Mouse (Mus musculus) naive thymus-derived CD4-positive, alpha-beta T cell, adult 2 months (primary cell): ENCODE results near the gene Naxd.

Experiments used
- DNase-seq: peaks from one replicate; pipeline ENCODE4 v3.0.0-alpha.2; 2011; ENCODE audit warnings: low read depth

The Naxd gene

GRCm38 (mm10) chr8:11513247-11513646 lies 15.9 kb downstream of the Naxd start:
- no peak for DNase-seq

DNA sequence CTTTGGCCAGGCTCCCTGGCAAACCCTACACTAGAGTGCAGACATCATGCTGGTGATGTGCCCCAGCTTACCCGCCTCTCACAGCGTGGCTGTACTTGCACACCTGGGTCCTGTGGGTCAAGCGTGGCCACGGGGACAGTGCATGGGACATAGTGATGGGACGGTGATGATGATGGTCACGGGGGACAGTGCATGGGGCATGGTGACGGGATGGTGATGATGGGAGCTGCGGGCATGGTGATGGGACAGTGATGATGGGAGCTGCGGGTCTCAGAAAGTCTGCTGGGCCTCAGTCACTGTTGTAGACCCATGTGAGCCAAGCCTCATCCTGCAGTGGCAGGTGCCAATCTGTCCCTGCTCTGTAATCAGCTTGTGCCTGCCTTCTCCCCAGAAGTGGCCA lies 19.0 kb downstream of the Naxd start:
- no peak for DNase-seq

DNA sequence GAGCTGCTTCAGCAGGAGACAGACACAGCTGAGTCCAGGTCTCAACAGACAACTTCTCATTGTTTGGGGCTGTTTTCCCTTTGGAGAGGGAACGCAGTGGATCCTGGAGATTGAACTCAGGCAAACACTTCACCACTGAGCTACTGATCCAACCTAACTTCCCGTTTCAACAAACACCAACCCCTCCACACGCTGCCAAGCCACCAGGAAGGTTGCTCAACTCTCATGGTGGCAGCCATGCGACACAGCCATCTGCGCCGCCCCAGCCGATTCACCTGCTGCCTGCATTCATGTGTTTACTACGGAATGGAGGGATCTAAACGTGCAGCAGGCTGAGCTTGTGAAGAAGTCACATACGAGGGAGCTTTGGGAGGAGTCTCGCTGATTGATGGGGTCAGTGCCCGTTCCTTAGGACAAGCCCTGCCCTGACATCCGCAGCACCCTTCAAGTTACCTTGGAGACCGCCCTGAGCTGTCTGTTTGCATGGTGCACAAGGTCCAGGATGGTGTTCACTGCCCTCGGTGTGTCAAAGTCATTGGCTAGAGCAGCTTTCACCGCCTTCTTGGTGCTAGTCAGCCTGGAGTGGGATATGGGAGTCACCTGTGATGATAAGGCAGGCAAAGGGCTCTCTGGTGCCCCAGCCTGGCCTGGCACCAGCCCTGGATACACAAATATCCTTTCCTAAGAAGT lies 20.2 kb downstream of the Naxd start:
- DNase-seq = no peak

DNA sequence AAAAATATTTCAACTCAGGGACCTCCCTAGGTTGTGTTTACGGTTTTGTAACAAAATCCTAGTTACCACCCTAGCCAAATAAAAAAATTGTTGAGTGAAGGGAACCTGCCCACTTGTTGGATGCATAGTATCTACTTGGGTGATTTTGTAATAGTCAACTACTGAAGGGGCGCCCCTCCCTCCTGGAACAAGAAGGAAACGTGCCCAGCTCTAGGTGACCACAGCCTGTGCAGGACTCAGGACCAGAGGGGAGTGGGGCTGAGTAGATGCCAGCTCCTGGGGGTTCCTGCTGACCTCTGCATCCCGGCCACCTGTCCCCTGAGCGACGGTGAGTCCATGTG lies 20.7 kb downstream of the Naxd start:
- DNase-seq = no peak

- no peak for DNase-seq
Observed at GRCm38 (mm10) chr8:11518676-11519075, 21.4 kb downstream of the Naxd start.

DNA sequence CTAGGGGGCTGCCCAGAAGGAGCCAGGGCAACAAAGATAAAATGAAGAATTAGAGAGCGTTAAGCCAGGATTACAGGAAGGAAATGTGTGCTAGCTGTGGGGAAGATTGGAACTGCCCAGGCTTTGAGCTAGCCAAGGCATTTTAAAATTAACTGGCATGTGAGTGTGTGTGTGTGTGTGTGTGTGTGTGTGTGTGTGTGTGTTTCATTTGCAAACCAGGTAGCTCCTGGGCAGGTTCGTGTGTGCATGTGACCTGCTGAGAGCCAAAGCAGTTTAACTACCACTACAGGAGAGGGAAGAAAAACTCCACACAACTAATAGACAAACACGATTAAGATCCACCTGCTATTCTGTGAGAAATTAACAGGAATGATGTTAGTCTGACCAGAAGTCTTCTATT lies 26.0 kb downstream of the Naxd start:
- no peak for DNase-seq

GRCm38 (mm10) chr8:11530155-11530770 lies 33.0 kb downstream of the Naxd start:
- DNase-seq = no peak

DNA sequence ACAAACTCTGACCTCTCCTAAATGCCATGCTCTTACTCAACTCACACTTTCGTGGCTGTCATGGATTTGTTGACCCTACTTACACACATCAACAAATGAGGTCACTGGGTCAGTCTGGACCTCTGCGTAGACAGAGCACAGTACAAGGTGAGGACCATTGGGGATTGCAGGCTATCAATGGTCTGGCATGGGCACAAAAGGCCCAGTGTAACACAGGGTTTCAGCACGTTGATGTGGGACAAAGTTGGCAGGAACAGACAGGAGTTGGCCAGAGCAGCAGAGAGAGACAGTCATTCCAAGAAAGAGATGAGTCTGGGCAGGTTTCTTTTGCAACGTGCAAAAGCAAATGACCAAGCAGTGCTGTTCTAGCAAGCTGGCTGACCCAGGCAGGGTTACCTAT lies 33.5 kb downstream of the Naxd start:
- no peak for DNase-seq

DNA sequence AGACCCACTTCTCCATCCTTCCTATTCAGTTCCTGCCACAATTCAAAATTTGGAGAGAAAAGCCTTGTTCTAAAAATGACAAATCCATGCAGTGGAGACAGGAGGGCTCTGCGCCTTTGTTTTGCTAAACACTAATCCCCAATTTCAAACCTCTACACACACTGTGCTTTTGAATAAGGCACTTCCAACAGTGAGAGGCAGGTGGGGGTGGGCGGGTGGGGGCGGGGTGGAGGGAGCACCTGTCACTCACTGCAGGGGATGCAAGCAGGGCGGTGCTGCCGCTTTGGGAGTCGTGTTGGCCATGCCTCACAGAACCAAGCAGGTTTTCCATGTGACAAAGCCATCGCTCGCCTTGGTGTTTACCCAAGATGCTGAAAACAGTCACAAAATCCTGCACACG lies 37.2 kb downstream of the Naxd start:
- no peak for DNase-seq

DNA sequence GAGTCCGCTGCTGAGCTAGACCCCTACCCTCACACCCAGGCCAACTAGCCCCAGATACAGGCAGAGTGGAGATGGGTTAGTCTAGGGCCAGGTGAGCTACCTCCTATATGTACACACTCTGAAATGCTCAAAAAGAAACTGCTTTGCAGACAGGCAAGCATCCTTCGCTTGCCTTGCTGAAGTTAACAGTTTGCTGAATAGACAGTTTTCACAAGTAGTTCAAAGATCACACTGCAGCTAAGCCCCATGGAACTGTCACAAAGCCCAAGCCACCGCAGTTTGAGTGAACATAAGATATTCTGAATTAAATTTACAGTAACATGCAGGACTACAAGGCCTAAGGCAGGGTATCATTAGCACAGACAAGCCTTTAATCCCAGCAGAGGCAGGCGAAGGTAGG lies 41.7 kb downstream of the Naxd start:
- DNase-seq = no peak

- DNase-seq = no peak
Observed at GRCm38 (mm10) chr8:11540182-11540581, 42.9 kb downstream of the Naxd start.

- DNase-seq = no peak
Observed at GRCm38 (mm10) chr8:11542031-11542430, 44.7 kb downstream of the Naxd start.

GRCm38 (mm10) chr8:11542866-11543265 lies 45.6 kb downstream of the Naxd start:
- no peak for DNase-seq

GRCm38 (mm10) chr8:11544386-11544785 lies 47.1 kb downstream of the Naxd start:
- peak; percentile 83 for DNase-seq

DNA sequence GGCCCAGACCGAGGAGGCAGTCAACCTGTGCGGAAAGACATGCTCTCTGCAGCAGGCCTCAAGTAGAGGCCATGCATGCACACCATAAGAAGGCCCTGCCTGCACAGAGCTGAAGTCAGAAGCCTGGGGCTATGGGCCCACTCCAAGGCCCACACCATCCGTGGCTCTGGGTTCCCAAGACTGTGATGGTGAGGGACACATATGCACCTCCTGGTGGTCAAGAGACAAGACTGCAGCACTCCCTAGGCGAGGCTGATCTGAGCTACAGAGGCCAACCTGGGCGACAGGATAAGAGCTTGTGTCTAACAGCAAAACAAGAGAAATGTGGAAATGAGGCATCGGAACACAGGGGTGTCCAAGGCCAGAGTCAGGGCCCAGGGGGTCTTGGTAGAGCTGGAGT lies 49.8 kb downstream of the Naxd start:
- no peak for DNase-seq

DNA sequence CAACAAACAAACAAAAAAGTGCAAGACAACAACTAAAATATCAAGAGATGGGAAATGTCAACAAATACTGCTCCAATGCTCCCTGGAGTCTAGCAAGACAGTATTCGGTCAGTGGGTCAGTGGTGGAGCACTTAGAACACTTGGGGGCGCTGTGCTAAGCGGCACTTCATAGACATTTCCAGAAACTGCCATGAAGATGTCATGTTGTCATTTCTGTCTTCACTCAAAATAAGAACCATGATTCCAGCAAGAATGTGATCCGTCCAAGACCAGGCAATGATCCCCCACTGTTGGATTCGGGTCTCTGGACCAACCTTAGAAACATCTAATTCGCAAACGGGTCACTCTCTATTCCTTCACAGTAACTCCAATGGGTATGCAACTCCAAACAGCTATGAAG lies 52.4 kb downstream of the Naxd start:
- DNase-seq = peak; percentile 70

GRCm38 (mm10) chr8:11550281-11550948 lies 53.1 kb downstream of the Naxd start, which contains the start of gene Cars2:
Cars2 (minus strand) TSS chr8:11550783.
- peak; percentile 94 for DNase-seq

DNA sequence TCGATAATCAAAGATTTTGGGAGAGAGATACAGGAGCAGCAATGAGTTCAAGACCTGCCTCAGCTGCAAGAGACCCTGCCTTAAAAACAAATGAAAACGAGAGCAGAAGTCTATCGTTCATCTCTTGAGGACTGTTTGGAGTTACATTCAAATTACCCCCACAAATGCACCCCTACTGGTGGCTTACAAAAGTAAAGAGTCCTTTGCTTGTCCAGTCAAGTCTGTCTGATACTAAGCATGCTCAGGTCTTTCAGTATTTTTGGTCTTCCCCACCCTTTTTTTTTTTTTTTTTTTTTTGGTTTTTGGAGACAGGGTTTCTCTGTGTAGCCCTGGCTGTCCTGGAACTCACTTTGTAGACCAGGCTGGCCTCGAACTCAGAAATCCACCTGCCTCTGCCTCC lies 54.2 kb downstream of the Naxd start:
- DNase-seq = peak; percentile 34

DNA sequence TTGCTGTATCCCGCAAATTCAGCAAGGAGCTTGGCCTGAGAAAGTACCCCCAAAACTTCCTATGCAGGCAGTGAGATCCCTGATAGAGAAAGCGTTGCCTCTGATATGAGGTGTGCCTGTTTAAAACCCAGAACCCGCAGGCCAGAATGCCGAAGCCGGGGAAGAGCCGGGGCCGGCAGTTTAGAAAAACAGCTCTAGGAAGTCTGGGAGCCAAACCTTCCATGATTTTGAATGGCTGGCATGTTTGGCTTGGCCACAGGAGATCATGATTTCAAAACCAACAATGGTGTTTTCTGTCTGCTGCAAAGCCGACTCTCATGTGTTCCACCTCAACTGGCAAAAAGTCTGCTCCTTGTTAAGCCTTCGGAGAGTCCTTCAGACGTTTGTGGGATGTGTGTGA lies 55.1 kb downstream of the Naxd start:
- DNase-seq = no peak

GRCm38 (mm10) chr8:11554799-11555719 lies 57.8 kb downstream of the Naxd start, which contains the start of gene Ing1:
Ing1 (plus strand) TSS chr8:11555571.
- peak; percentile 98 for DNase-seq

- peak; percentile 99 for DNase-seq
Observed at GRCm38 (mm10) chr8:11555720-11556591, 58.6 kb downstream of the Naxd start.
